Mouse (Mus musculus): ENCODE data around the gene Mpg. TPM values are rescaled to one million over a fixed set of nuclear protein-coding genes. Genes with fewer than 3 reads are reported as not detected.

Gene Mpg
- polyA plus RNA-seq, 1 experiment from 2014 or later, result 19.2 TPM

DNA sequence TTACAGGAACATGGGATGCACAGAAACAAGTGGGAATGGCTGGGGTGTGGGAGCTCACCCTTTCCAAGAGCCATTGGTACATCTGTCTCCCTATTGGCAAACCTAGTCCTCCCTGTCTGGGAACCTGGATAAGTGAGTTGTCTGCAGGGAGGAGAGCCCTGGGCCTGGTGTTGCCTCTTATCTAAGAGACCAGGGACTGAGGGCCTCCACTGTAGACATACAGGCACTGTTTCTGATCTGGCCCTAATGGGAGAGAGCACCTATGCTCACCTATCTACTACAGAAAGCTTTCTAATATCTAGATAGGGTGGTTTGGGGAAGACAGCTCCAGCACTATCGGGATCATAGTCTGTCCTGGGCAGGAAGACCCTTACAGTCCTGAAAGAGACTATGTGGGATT, 29.8 kb downstream of the Mpg start:
- no peak overlapping the region for H3K4me3 ChIP-seq (ENCODE audit: low read depth, low read length)
- no peaks in the 10 kb centered on the region for H3K4me1 ChIP-seq (replicated peaks; ENCODE audit: control insufficient read depth, insufficient read depth, low read length)
- H3K9me3 ChIP-seq (ENCODE audit: control insufficient read depth), result no peaks in the 10 kb centered on the region
- no peak overlapping the region for H3K9ac ChIP-seq (ENCODE audit: low read depth, low read length)
- H3K4me2 ChIP-seq (replicated peaks; ENCODE audit: low read depth), result no peak overlapping the region
- peaks cover 34% of the 10 kb centered on the region for H3K36me3 ChIP-seq (ENCODE audit: control insufficient read depth, insufficient read depth)
- no peak for ATAC-seq
- 97% methylated on average over 1 of the region's 1 CpGs for WGBS
- H3K27me3 ChIP-seq (replicated peaks; ENCODE audit: control insufficient read depth, insufficient read depth, low read length), result no peaks in the 10 kb centered on the region
- H3K27ac ChIP-seq (ENCODE audit: low read depth, low read length), result no peak overlapping the region
- no peak for TF ChIP-seq CTCF (IDR thresholded peaks at IDR 0.05; ENCODE audit: low read depth)

DNA sequence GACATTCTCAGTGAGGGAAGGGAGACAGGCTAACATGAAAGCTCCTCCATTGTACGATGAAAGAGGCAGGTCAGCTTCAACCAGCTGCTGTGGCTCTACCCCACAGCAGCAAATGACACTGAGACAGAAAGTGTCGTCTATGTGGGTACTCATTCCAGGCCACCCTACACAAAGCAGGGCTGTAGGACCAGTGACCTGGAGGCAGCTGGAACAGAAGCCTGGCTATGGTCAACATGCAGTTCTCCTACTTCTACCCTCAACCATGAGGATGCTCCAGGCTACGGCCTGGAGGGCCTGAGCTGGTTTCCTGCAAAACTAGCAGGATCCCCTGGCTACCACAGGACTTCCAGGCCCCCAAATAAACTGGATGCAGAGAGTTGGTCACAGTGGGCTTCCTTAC, 30.3 kb downstream of the Mpg start:
- WGBS, result 92% methylated on average over 3 of the region's 3 CpGs
- no peak for ATAC-seq
- H3K27me3 ChIP-seq (replicated peaks; ENCODE audit: control insufficient read depth, insufficient read depth, low read length), result no peaks in the 10 kb centered on the region
- H3K27ac ChIP-seq (ENCODE audit: low read depth, low read length), result no peak overlapping the region
- peaks cover 36% of the 10 kb centered on the region for H3K36me3 ChIP-seq (ENCODE audit: control insufficient read depth, insufficient read depth)
- TF ChIP-seq CTCF (IDR thresholded peaks at IDR 0.05; ENCODE audit: low read depth), result no peak
- no peak overlapping the region for H3K4me2 ChIP-seq (replicated peaks; ENCODE audit: low read depth)
- no peaks in the 10 kb centered on the region for H3K4me1 ChIP-seq (replicated peaks; ENCODE audit: control insufficient read depth, insufficient read depth, low read length)
- no peak overlapping the region for H3K9ac ChIP-seq (ENCODE audit: low read depth, low read length)
- no peak overlapping the region for H3K4me3 ChIP-seq (ENCODE audit: low read depth, low read length)
- no peaks in the 10 kb centered on the region for H3K9me3 ChIP-seq (ENCODE audit: control insufficient read depth)

DNA sequence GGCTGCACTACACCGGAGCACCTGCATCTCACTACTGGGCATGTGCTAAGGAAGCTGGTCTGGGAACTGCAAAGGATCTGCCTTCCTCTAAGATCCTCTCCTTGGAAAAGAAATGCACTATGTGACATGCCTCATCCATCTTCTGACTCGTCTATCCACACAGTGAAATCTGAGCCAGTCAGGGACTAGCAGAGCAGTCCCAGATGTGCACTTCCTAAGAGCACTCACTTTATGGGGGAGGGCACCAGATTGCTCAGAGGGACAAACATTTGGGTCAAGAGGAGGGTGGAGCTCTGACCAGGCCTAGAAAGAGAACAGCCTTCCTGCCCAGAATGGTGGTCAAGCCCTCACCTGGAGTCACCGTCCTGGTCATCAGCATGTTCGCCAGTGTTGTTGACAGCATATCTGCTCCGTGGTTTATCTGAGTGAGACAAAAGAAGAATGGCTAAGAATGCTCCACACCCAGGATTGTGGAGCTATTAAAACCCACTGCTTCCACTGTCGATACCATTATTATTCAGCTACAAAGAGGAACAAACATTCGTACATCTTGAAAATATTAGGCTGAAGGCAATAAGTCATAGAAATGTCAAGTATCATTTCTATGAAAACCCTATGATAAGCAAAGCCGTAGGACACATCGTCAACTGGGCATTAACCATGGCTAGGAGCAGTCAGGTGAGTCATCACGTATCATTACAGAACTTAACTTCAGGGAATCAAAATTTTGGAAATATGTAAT, 36.5 kb downstream of the Mpg start:
- Histone ChIP-seq H3K9me3 (ENCODE audit: control insufficient read depth) (no peaks in the 10 kb centered on the region), H3K4me2 (replicated peaks; ENCODE audit: low read depth) (no peak overlapping the region), H3K9ac (ENCODE audit: low read depth, low read length) (no peak overlapping the region), H3K27me3 (replicated peaks; ENCODE audit: control insufficient read depth, insufficient read depth, low read length) (no peaks in the 10 kb centered on the region), H3K4me1 (replicated peaks; ENCODE audit: control insufficient read depth, insufficient read depth, low read length) (peaks cover under 1% of the 10 kb centered on the region; the same call in 1 of the 2 replicates), H3K4me3 (ENCODE audit: low read depth, low read length) (no peak overlapping the region), H3K27ac (ENCODE audit: low read depth, low read length) (no peak overlapping the region), H3K36me3 (ENCODE audit: control insufficient read depth, insufficient read depth) (peaks cover 18% of the 10 kb centered on the region; the same call in 1 of the 2 replicates)
- ATAC-seq, result no peak
- no peak for TF ChIP-seq CTCF (IDR thresholded peaks at IDR 0.05; ENCODE audit: low read depth)
- WGBS, result 69% methylated on average over 10 of the region's 10 CpGs

DNA sequence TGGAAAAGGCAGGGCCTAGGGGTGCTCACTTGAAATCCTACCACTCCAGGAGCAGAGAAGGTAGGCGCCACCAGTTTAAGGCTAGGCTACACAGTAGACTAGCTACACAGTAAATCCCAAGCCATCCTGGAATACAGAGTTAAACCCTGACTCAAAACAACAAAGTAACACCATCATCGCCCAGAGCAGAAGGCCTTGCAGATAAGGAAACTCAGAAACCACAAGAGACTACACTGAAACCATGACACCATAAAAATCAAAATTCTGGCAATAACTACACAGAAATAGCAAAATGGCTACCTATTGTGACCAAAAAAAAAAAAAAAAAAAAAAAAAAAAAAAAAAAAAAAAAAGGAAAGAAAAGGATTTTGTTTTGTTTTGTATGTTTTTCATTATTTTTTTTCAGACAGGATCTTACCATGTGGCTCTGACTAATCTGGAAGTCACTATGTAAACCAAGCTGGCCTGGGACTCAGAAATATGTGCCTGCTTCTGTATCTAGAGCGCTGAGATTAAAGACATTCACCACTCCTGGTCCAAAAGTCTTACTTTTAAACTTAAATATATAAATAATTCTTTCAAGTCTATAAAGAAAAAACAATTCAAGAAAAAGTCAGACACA, 38.9 kb downstream of the Mpg start:
- Histone ChIP-seq H3K4me2 (replicated peaks; ENCODE audit: low read depth) (no peak overlapping the region), H3K4me1 (replicated peaks; ENCODE audit: control insufficient read depth, insufficient read depth, low read length) (peaks cover 3% of the 10 kb centered on the region; the same call in 1 of the 2 replicates), H3K9ac (ENCODE audit: low read depth, low read length) (no peak overlapping the region), H3K27ac (ENCODE audit: low read depth, low read length) (no peak overlapping the region), H3K27me3 (replicated peaks; ENCODE audit: control insufficient read depth, insufficient read depth, low read length) (no peaks in the 10 kb centered on the region; the same call in 1 of the 2 replicates), H3K9me3 (ENCODE audit: control insufficient read depth) (no peaks in the 10 kb centered on the region), H3K4me3 (ENCODE audit: low read depth, low read length) (no peak overlapping the region), H3K36me3 (ENCODE audit: control insufficient read depth, insufficient read depth) (peaks cover 17% of the 10 kb centered on the region; the same call in 1 of the 2 replicates)
- 91% methylated on average over 3 of the region's 3 CpGs for WGBS
- TF ChIP-seq CTCF (IDR thresholded peaks at IDR 0.05; ENCODE audit: low read depth), result no peak
- ATAC-seq, result no peak

DNA sequence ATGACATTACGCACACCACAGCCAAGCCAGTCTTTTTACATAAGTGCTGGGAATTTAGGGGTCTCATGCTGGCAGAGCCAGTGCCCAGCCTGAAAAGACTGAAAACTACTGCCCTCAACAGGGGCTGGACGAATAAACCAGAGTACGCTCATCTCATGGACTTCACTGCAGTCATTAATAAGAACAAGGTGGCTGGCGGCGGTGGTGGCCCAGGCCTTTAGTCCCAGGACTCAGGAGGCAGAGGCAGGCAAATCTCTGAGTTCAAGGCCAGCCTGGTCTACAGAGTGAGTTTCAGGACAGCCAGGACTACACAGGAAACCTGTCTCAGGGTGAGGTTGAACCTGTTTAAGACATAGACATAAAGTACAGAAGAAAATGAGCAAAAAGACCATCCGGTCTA, 39.9 kb downstream of the Mpg start:
- Histone ChIP-seq H3K4me3 (ENCODE audit: low read depth, low read length) (no peak overlapping the region), H3K27me3 (replicated peaks; ENCODE audit: control insufficient read depth, insufficient read depth, low read length) (no peaks in the 10 kb centered on the region; the same call in 1 of the 2 replicates), H3K9ac (ENCODE audit: low read depth, low read length) (no peak overlapping the region), H3K9me3 (ENCODE audit: control insufficient read depth) (no peaks in the 10 kb centered on the region), H3K27ac (ENCODE audit: low read depth, low read length) (no peak overlapping the region), H3K36me3 (ENCODE audit: control insufficient read depth, insufficient read depth) (peaks cover 14% of the 10 kb centered on the region; the same call in 1 of the 2 replicates), H3K4me2 (replicated peaks; ENCODE audit: low read depth) (no peak overlapping the region), H3K4me1 (replicated peaks; ENCODE audit: control insufficient read depth, insufficient read depth, low read length) (peaks cover 3% of the 10 kb centered on the region; the same call in 1 of the 2 replicates)
- 91% methylated on average over 6 of the region's 6 CpGs for WGBS
- TF ChIP-seq CTCF (IDR thresholded peaks at IDR 0.05; ENCODE audit: low read depth), result no peak
- no peak for ATAC-seq

DNA sequence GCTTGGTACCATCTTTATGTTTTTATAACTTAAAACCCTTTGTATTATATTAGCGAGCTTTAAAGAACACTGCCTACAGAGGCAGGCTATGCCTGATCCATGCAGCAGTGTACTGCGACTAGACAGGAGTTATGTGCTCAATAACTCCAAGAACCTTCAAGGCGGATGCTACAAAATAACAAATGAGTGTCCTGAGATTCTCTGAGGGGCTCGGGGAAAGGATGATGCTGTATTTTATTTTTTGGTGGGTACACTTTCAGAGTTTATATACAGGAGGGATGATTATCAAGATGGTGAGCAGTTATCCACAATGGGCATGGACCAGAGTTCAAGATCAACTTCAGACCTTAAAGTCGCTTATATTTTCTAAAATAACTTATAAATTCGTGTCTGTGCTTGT, 40.5 kb downstream of the Mpg start:
- H3K27ac ChIP-seq (ENCODE audit: low read depth, low read length), result peak overlapping the region; percentile 89; the same call in 1 of the 2 replicates
- H3K4me3 ChIP-seq (ENCODE audit: low read depth, low read length), result peak overlapping the region; percentile 84
- H3K27me3 ChIP-seq (replicated peaks; ENCODE audit: control insufficient read depth, insufficient read depth, low read length), result no peaks in the 10 kb centered on the region; the same call in 1 of the 2 replicates
- peaks cover 3% of the 10 kb centered on the region; the same call in 1 of the 2 replicates for H3K4me1 ChIP-seq (replicated peaks; ENCODE audit: control insufficient read depth, insufficient read depth, low read length)
- peak overlapping the region; percentile 93 for H3K9ac ChIP-seq (ENCODE audit: low read depth, low read length)
- H3K9me3 ChIP-seq (ENCODE audit: control insufficient read depth), result no peaks in the 10 kb centered on the region
- peak overlapping the region; percentile 86 for H3K4me2 ChIP-seq (replicated peaks; ENCODE audit: low read depth)
- peaks cover 10% of the 10 kb centered on the region; the same call in 1 of the 2 replicates for H3K36me3 ChIP-seq (ENCODE audit: control insufficient read depth, insufficient read depth)
- no peak for TF ChIP-seq CTCF (IDR thresholded peaks at IDR 0.05; ENCODE audit: low read depth)
- no peak for ATAC-seq
- WGBS, result 15% methylated on average over 6 of the region's 6 CpGs

Measured in intestine, postnatal 0 days (tissue).